Mouse (Mus musculus) kidney, adult 2 months (tissue): ENCODE measurements around the gene Prr5l. TPM values are rescaled to one million over a fixed set of nuclear protein-coding genes. Genes with fewer than 3 reads are reported as not detected.
A peak's percentile ranks its signal among the peaks of the same experiment; 100 is the strongest.

Experiments
- DNase-seq: peaks from one replicate; pipeline ENCODE4 v3.0.0; 2021
- H3K27ac ChIP-seq: fragments of 200-500 bp; 2 replicates; pipeline ENCODE4 v1.5.1; 2012; ENCODE audit warnings: low read depth, low read length, control low read depth, inconsistent platforms; ENCODE audit not compliant: insufficient read depth
- H3K27me3 ChIP-seq: fragments of 200-500 bp; replicated peaks from 2 replicates; pipeline ENCODE4 v1.6.1; 2012; ENCODE audit warnings: mild to moderate bottlenecking, moderate library complexity, low read length, inconsistent platforms; ENCODE audit not compliant: control insufficient read depth, insufficient read depth
- H3K36me3 ChIP-seq: fragments of 200-500 bp; 2 replicates; pipeline ENCODE4 v1.6.1; 2012; ENCODE audit warnings: mild to moderate bottlenecking, moderate library complexity, low read length, inconsistent platforms; ENCODE audit not compliant: control insufficient read depth, insufficient read depth
- H3K4me1 ChIP-seq: fragments of 200-500 bp; 2 replicates; pipeline ENCODE4 v1.6.1; 2011; ENCODE audit warnings: low read length; ENCODE audit not compliant: control insufficient read depth, insufficient read depth
- H3K4me3 ChIP-seq: fragments of 200-500 bp; 2 replicates; pipeline ENCODE4 v1.5.1; 2011; ENCODE audit warnings: mild to moderate bottlenecking, low read depth, low read length, control low read depth; ENCODE audit not compliant: insufficient read depth
- CTCF ChIP-seq: fragments of 200-500 bp; conservative IDR thresholded peaks from 2 replicates; pipeline ENCODE4 v1.5.1; 2011; ENCODE audit warnings: low read depth, mild to moderate bottlenecking, control low read depth, low read length, moderate library complexity, mixed read lengths; ENCODE audit not compliant: insufficient read depth, insufficient read length
- POLR2A ChIP-seq: fragments of 200-500 bp; IDR thresholded peaks from one replicate; pipeline ENCODE4 v1.6.1; 2011; ENCODE audit warnings: low read depth, low read length, control low read depth
- WGBS: fragments of 180-500 bp; shearing (Covaris S2); methylation state at CpG from one replicate; pipeline ENCODE4 v1.1.7; 2018; 5-methylcytosine and 5-hydroxymethylcytosine counted together
- polyA plus RNA-seq: library from polyadenylated mRNA; depleted of rRNA; stranded (reverse); fragments of >200 nt; gene quantifications from 2 replicates; pipeline ENCODE4 v1.2.3, GENCODE M21; 2012; rRNA removed

Gene Prr5l
- polyA plus RNA-seq, 1 experiment: 7.5 TPM

GRCm38 (mm10) chr2:101668751-101669150 lies 214.1 kb downstream of the Prr5l start:
- no peaks in the 10 kb centered on the region for H3K27me3 ChIP-seq
- no peaks in the 10 kb centered on the region for H3K36me3 ChIP-seq
- H3K4me1 ChIP-seq: no peaks in the 10 kb centered on the region
- no peak overlapping the region for H3K27ac ChIP-seq
- TF ChIP-seq CTCF: no peak
- no peak for TF ChIP-seq POLR2A
- H3K4me3 ChIP-seq: no peak overlapping the region
- no peak for DNase-seq
- WGBS: 95% methylated on average over 3 of the region's 3 CpGs

- Histone ChIP-seq H3K27me3 (no peaks in the 10 kb centered on the region), H3K36me3 (no peaks in the 10 kb centered on the region), H3K27ac (no peak overlapping the region), H3K4me1 (no peaks in the 10 kb centered on the region), H3K4me3 (no peak overlapping the region)
- no peak for TF ChIP-seq POLR2A
- no peak for TF ChIP-seq CTCF
- WGBS: 88% methylated on average over 3 of the region's 3 CpGs
- DNase-seq: no peak
Observed at GRCm38 (mm10) chr2:101665703-101666092, 217.1 kb downstream of the Prr5l start.

- no peak overlapping the region for H3K4me3 ChIP-seq
- no peaks in the 10 kb centered on the region for H3K36me3 ChIP-seq
- peak; percentile 85 for DNase-seq
- no peaks in the 10 kb centered on the region for H3K4me1 ChIP-seq
- WGBS: 25% methylated on average over 9 of the region's 9 CpGs
- no peaks in the 10 kb centered on the region for H3K27me3 ChIP-seq
- TF ChIP-seq POLR2A (no peak), CTCF (peak; percentile 96)
- H3K27ac ChIP-seq: no peak overlapping the region
Observed at GRCm38 (mm10) chr2:101665058-101665702, 217.6 kb downstream of the Prr5l start.

Other genes starting within 250 kb of the Prr5l start
- gene Rag1, start 233.5 kb downstream of the Prr5l start, polyA plus RNA-seq: not detected in 2 replicates
- 8.1 and 12.6 TPM in 2 replicates for gene B230118H07Rik, start 233.5 kb downstream of the Prr5l start, polyA plus RNA-seq
- gene Traf6, start 204.6 kb downstream of the Prr5l start, polyA plus RNA-seq: 10.6 and 10.8 TPM in 2 replicates
- 115 and 130 TPM in 2 replicates for gene Commd9, start 3.2 kb upstream of the Prr5l start, polyA plus RNA-seq